Mouse (Mus musculus) ES-E14 (cell line): ENCODE results near the gene Slc39a13. TPM values are rescaled to one million over a fixed set of nuclear protein-coding genes. Genes with fewer than 3 reads are reported as not detected.

Experiments
- DNase-seq: peaks from one replicate; pipeline ENCODE4 v3.0.0-alpha.2; 2013; ENCODE audit warnings: low read depth, low spot score
- H3K27ac ChIP-seq: 2 replicates; pipeline ENCODE4 v1.5.1; 2012; ENCODE audit warnings: low read depth, mild to moderate bottlenecking, low read length, moderate library complexity, mixed read lengths; ENCODE audit not compliant: poor library complexity, insufficient read depth, severe bottlenecking
- H3K36me3 ChIP-seq: 2 replicates; pipeline ENCODE4 v1.6.1; 2012; ENCODE audit warnings: mild to moderate bottlenecking, low read length, moderate library complexity, mixed read lengths; ENCODE audit not compliant: control insufficient read depth, poor library complexity, insufficient read depth, severe bottlenecking
- H3K4me1 ChIP-seq, 2 experiments: fragments of 150-350 bp in 1 of 2; sonication (generic) in 1 of 2; 2 replicates each; pipeline ENCODE4 v1.6.1; 2012; ENCODE audit warnings: low read length in 2 of 2, mild to moderate bottlenecking in 1 of 2, mixed read lengths in 1 of 2; ENCODE audit not compliant: control insufficient read depth in 2 of 2, insufficient read depth in 2 of 2, poor library complexity in 1 of 2
- H3K4me3 ChIP-seq, 2 experiments: fragments of 150-350 bp in 1 of 2; sonication (generic) in 1 of 2; 2 replicates each; pipeline ENCODE4 v1.5.1; 2012; ENCODE audit warnings: low read length in 2 of 2, low read depth in 1 of 2, mild to moderate bottlenecking in 1 of 2, mixed read lengths in 1 of 2; ENCODE audit not compliant: insufficient read depth in 1 of 2, poor library complexity in 1 of 2, severe bottlenecking in 1 of 2
- H3K9ac ChIP-seq: 2 replicates; pipeline ENCODE4 v1.6.1; 2012; ENCODE audit warnings: low read depth, mild to moderate bottlenecking, low read length, mixed read lengths; ENCODE audit not compliant: poor library complexity, insufficient read depth, severe bottlenecking
- H3K9me3 ChIP-seq: fragments of 150-350 bp; sonication (generic); 2 replicates; pipeline ENCODE4 v1.6.1; 2012; ENCODE audit warnings: low read depth, mild to moderate bottlenecking, low read length; ENCODE audit not compliant: control insufficient read depth, insufficient read depth
- CHD2 ChIP-seq: IDR thresholded peaks from 2 replicates; pipeline ENCODE4 v1.6.1; 2014; ENCODE audit warnings: mild to moderate bottlenecking, low read depth, low read length, inconsistent platforms
- HCFC1 ChIP-seq: IDR thresholded peaks from 2 replicates; pipeline ENCODE4 v1.6.1; 2012; ENCODE audit warnings: low read length, inconsistent platforms, borderline replicate concordance; ENCODE audit not compliant: insufficient read depth
- MAFK ChIP-seq: IDR thresholded peaks from 2 replicates; pipeline ENCODE4 v1.6.1; 2014; ENCODE audit warnings: mild to moderate bottlenecking, low read depth, low read length, inconsistent platforms; ENCODE audit not compliant: insufficient read depth
- ZC3H11A ChIP-seq: IDR thresholded peaks from 2 replicates; pipeline ENCODE4 v1.6.1; 2012; ENCODE audit warnings: low read depth, mild to moderate bottlenecking, inconsistent platforms, low read length, borderline replicate concordance
- ZNF384 ChIP-seq: IDR thresholded peaks from 2 replicates; pipeline ENCODE4 v1.6.1; 2012; ENCODE audit warnings: low read depth, low read length, inconsistent platforms
- in situ Hi-C, 2 experiments: fragments of 600-800 bp; cut with MboI; formaldehyde crosslinking; loops; one replicate each; pipeline ENCODE4 v1.15.1; 2025; ENCODE audit warnings: low sequenced_read_pairs in 2 of 2, inconsistent platforms in 1 of 2; ENCODE audit not compliant: unreplicated experiment in 2 of 2
- total RNA-seq: library from RNA; depleted of rRNA; stranded (reverse); fragments of 300-350 nt; gene quantifications from 2 replicates; pipeline ENCODE4 v1.2.3, GENCODE M21; 2012

The Slc39a13 gene
- total RNA-seq, 1 experiment, result 18.3 TPM

DNA sequence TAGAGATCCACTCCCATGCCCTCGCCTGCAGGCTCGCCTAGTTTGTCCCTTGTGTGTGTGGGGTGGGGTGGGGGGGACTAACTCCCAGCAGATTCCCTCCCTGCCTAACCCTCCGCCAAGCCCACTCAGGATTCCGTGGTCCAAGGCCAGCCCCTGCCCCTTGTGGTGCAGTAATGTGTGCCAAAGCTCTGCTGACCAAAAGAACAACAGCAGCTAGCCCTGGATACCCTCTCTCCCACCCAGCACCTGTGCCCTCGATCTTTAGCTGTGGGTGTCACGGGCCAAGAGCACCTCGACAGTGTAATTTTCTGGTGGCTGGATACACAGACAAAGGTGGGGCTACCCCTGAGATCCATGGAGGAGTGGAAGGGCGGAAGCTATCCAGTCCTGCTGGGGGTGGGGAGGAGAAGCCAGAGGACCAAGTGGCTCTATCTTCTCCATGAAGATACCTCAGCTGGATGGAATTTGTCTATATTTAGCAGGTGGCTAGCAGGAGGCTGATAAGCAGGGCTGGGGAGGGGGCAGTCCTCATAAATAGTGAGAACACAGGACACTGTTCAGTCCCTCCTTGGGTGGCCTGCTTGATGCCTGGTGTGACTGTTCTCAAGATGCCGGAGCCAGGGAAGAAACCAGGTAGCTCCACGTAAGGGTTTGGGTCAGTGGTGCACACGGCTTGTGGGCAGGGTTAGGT lies 47.5 kb upstream of the Slc39a13 start, which contains the start of gene Mybpc3:
TSS of gene Mybpc3 (plus strand) at position 560 of the 691 bp plus-strand sequence.
- Histone ChIP-seq H3K27ac (no peak within 1 kb of the TSS), H3K9me3 (no peaks in the 10 kb centered on the region), H3K9ac (no peak within 1 kb of the TSS), H3K4me1 (peaks cover 0 to 8% of the 10 kb centered on the region in 2 experiments; a peak in 2 of 4 replicates), H3K4me3 (no peak within 1 kb of the TSS), H3K36me3 (no peaks in the 10 kb centered on the region)
- DNase-seq, result no peak
- TF ChIP-seq ZC3H11A (no peak), ZNF384 (no peak), HCFC1 (no peak), MAFK (no peak), CHD2 (no peak)
- in situ Hi-C loops, result loop anchor here in 1 of 2 experiments (10.0 to 25.0 kb wide), 2 partner anchors 117 to 370 kb away; partner anchors contain the start of gene Ddb2

DNA sequence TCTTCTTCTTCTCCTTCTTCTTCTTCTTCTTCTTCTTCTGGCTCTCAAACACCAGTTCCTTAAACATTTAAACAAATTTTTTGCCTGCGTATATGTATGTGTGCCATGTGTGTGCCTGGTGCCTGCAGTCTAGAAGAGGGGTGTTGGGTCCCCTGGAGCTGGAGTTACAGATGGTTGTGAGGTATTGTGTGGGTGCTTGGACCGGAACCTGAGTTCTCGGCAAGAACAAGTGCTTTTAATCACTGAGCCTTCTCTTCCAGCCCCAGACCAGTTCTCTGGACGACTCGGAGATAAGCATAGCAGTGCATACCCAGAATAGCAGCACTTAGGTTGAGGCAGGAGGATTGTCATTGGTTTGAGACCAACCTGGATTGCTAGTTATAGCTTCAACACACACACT lies 46.6 kb upstream of the Slc39a13 start:
- TF ChIP-seq CHD2 (no peak), ZC3H11A (no peak), HCFC1 (no peak), ZNF384 (no peak), MAFK (no peak)
- Histone ChIP-seq H3K4me3 (no peak overlapping the region), H3K36me3 (no peaks in the 10 kb centered on the region), H3K4me1 (peaks cover 0 to 10% of the 10 kb centered on the region in 2 experiments; a peak in 2 of 4 replicates), H3K9me3 (no peaks in the 10 kb centered on the region), H3K27ac (no peak overlapping the region), H3K9ac (no peak overlapping the region)
- DNase-seq, result no peak
- in situ Hi-C loops, result loop anchor here in 1 of 2 experiments (10.0 to 25.0 kb wide), 2 partner anchors 118 to 370 kb away; partner anchors contain the start of gene Ddb2

DNA sequence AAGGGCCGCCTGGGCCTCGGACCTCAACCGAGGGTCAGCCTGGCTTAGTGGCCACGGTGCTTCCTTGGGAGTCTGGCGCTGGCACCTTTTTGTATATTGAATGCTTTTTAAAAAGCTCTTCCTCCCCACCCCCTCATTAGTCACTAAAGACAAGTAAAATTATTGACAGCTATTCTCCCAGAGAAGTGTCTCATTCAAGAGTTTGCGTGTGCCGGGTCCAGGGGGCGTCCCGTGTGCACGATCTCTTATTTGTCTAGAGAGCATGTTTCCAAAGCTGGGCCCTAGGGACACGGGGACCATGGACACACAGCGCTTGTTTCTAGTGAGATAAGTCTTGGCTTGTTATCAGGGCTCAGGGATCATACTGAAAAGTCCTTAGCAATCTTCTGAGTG lies 45.4 kb upstream of the Slc39a13 start:
- Histone ChIP-seq H3K4me1 (peaks cover 0 to 10% of the 10 kb centered on the region in 2 experiments; a peak in 2 of 4 replicates), H3K9me3 (no peaks in the 10 kb centered on the region), H3K36me3 (no peaks in the 10 kb centered on the region), H3K27ac (no peak overlapping the region), H3K4me3 (peak overlapping the region; percentile 53 to 66; a peak in 3 of 4 replicates), H3K9ac (peak overlapping the region; percentile 79)
- no peak for DNase-seq
- in situ Hi-C loops, result loop anchor here in 1 of 2 experiments (10.0 to 25.0 kb wide), 2 partner anchors 119 to 372 kb away; partner anchors contain the start of gene Ddb2
- TF ChIP-seq ZNF384 (no peak), HCFC1 (no peak), MAFK (no peak), ZC3H11A (no peak), CHD2 (no peak)

DNA sequence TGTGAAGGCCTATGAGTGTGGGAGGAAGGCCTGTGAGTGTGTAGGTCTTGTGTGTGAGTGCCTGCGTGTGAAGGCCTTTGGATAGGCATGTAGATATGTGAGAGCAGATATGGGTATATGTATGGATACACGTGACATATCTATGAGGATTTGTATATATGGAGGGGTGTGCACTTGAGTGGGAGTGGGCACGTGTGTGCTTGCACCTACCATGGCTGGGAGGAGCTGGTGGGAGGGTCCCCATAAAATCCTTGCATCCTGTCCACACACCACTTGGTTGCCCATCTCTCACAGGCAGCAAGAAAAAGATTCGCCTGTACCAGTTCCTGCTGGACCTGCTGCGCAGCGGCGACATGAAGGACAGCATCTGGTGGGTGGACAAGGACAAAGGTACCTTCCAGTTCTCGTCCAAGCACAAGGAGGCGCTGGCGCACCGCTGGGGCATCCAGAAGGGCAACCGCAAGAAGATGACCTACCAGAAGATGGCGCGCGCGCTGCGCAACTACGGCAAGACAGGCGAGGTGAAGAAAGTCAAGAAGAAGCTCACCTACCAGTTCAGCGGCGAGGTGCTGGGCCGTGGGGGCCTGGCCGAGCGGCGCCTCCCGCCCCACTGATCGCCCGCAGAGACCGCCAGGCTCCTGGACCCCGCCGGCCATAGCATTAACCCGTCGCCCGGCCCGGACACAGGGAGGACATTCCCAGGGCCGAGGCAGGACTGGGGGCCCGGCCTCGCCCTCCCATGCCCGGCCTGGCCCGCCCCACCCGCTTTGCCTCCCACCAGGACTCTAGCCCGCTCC lies 44.8 kb upstream of the Slc39a13 start:
- Histone ChIP-seq H3K4me1 (peaks cover 0 to 10% of the 10 kb centered on the region in 2 experiments; a peak in 2 of 4 replicates), H3K4me3 (peak overlapping the region; percentile 53 to 66; a peak in 3 of 4 replicates), H3K9me3 (no peaks in the 10 kb centered on the region), H3K9ac (peak overlapping the region; percentile 79), H3K36me3 (no peaks in the 10 kb centered on the region), H3K27ac (no peak overlapping the region)
- TF ChIP-seq HCFC1, result peak; percentile 57; the same call in 1 of the 2 replicates
- peak; percentile 99 for TF ChIP-seq ZC3H11A
- peak; percentile 71 for TF ChIP-seq ZNF384
- no peak for TF ChIP-seq MAFK
- TF ChIP-seq CHD2, result no peak
- DNase-seq, result peak; percentile 89
- in situ Hi-C loops, result loop anchor here in 1 of 2 experiments (10.0 to 25.0 kb wide), 2 partner anchors 120 to 372 kb away; partner anchors contain the start of gene Ddb2
